Comparison of ENCODE assay signal across 13 mouse cellular contexts in the genomic region with DNA sequence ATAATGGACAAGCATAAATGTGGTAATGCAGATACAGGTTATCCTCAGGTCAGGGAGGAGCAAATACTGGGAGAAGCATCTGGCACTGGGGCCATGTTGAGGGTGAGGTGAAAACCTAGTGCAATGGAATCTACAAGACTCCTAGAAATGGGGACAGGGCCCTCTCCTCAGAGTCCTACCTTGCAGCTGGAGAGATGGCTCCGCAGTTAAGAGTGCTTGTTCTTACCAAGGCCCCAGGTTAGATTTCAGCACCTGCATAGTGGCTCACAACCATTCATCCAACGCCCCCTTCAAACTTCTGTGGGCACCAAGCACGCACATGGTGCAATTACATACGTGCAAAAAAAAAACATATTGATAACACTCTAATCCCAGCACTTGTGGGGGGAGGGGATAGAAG.
"Had no signal": no experiment of that assay in that cellular context is flagged by ENCODE, and none has a peak within 500 bp of the region (broad histone marks: within the 10 kb centered on the region; RNA-seq: fewer than 3 reads in every experiment).

No protein-coding gene starts in this region.

- H3K4me2 ChIP-seq: midbrain, embryonic 11.5 days; midbrain, embryonic 15.5 days; neural tube, embryonic 13.5 days had no signal

- H3K4me3 ChIP-seq: limb, embryonic 10.5 days; midbrain, embryonic 15.5 days; neural tube, embryonic 13.5 days had no signal

- H3K4me1 ChIP-seq: limb, embryonic 10.5 days; midbrain, embryonic 15.5 days; neural tube, embryonic 13.5 days had no signal

- H3K27ac ChIP-seq: kidney, postnatal 0 days; limb, embryonic 10.5 days; midbrain, embryonic 15.5 days; neural tube, embryonic 13.5 days; stomach, postnatal 0 days had no signal

- DNase-seq: kidney, adult 11 months; kidney, adult 9 months; kidney, postnatal 36 days; layer of hippocampus, adult 9-11 months; lung, adult 2 months; lung, postnatal 36 days; retina, postnatal 1 day had no signal

- H3K27me3 ChIP-seq: midbrain, embryonic 15.5 days; neural tube, embryonic 13.5 days had no signal

- H3K9ac ChIP-seq: midbrain, embryonic 15.5 days; neural tube, embryonic 13.5 days had no signal

- H3K9me3 ChIP-seq: limb, embryonic 10.5 days; midbrain, embryonic 15.5 days; neural tube, embryonic 13.5 days had no signal

- ATAC-seq: midbrain, embryonic 15.5 days had no signal

- H3K36me3 ChIP-seq: midbrain, embryonic 15.5 days had no signal
